Mouse (Mus musculus): ENCODE measurements around the gene Rgl3. TPM values are rescaled to one million over a fixed set of nuclear protein-coding genes. Genes with fewer than 3 reads are reported as not detected.

Gene Rgl3
- total and polyA plus RNA-seq, 2 experiments from 2014 or later, result 1.1 to 2.8 TPM

GRCm38 (mm10) chr9:21948790-21949189, 40.5 kb downstream of the Rgl3 start:
- no peaks in the 10 kb centered on the region for H3K9me3 ChIP-seq (ENCODE audit: low read length)
- no peak overlapping the region for H3K4me2 ChIP-seq (ENCODE audit: low read depth, low read length, poor library complexity, severe bottlenecking)
- H3K4me1 ChIP-seq (ENCODE audit: insufficient read depth, low read length), result no peaks in the 10 kb centered on the region
- H3K9ac ChIP-seq (replicated peaks; ENCODE audit: low read length, poor library complexity, severe bottlenecking), result no peak overlapping the region
- WGBS, result 59% methylated on average over 6 of the region's 6 CpGs
- H3K27ac ChIP-seq (ENCODE audit: low read depth, low read length), result no peak overlapping the region
- no peak overlapping the region for H3K4me3 ChIP-seq (ENCODE audit: low read depth, low read length)
- H3K36me3 ChIP-seq (ENCODE audit: insufficient read depth, low read length), result peaks cover 16% of the 10 kb centered on the region
- ATAC-seq (ENCODE audit: low FRiP score) (no peak), DNase-seq (ENCODE audit: low spot score) (no peak)
- H3K27me3 ChIP-seq (ENCODE audit: insufficient read depth, low read length), result no peaks in the 10 kb centered on the region
- TF ChIP-seq CTCF (IDR thresholded peaks at IDR 0.05), result no peak

DNA sequence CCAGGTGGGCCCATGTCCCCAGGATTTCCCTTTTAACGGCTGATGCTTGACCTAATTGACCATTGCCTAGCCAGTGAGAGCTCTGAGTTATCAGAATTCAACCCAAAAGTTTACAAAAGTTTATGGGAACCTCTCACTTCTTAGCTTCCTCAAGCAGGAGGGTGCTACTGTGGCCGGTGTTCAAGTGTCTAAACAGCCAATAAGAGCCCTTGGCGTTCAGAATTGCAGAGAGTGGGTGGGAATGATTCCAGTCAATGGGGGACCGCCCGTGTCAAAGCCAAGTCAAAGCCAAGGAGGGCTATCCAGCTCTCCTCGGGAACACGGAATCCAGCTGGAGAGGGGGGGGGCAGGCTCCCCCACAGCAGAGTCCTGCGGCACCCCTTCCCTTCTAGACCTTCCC, 41.1 kb downstream of the Rgl3 start:
- ATAC-seq (ENCODE audit: low FRiP score), result no peak
- DNase-seq (ENCODE audit: low spot score), result no peak

GRCm38 (mm10) chr9:21947540-21948130, 41.6 kb downstream of the Rgl3 start:
- DNase-seq (ENCODE audit: low spot score), result no peak

More for the DNA sequence above, 41.1 kb downstream of the Rgl3 start:
- H3K4me2 ChIP-seq (ENCODE audit: low read depth, low read length, poor library complexity, severe bottlenecking), result no peak overlapping the region
- no peaks in the 10 kb centered on the region for H3K9me3 ChIP-seq (ENCODE audit: low read length)
- H3K9ac ChIP-seq (replicated peaks; ENCODE audit: low read length, poor library complexity, severe bottlenecking), result no peak overlapping the region
- no peaks in the 10 kb centered on the region for H3K4me1 ChIP-seq (ENCODE audit: insufficient read depth, low read length)
- H3K4me3 ChIP-seq (ENCODE audit: low read depth, low read length), result no peak overlapping the region
- H3K27me3 ChIP-seq (ENCODE audit: insufficient read depth, low read length), result no peaks in the 10 kb centered on the region
- TF ChIP-seq CTCF (IDR thresholded peaks at IDR 0.05), result no peak
- peaks cover 16% of the 10 kb centered on the region for H3K36me3 ChIP-seq (ENCODE audit: insufficient read depth, low read length)
- 59% methylated on average over 8 of the region's 8 CpGs for WGBS
- H3K27ac ChIP-seq (ENCODE audit: low read depth, low read length), result no peak overlapping the region

GRCm38 (mm10) chr9:21944267-21944666, 45.0 kb downstream of the Rgl3 start:
- H3K27ac ChIP-seq (ENCODE audit: low read depth, low read length), result no peak overlapping the region
- DNase-seq (ENCODE audit: low spot score) (no peak), ATAC-seq (ENCODE audit: low FRiP score) (no peak)
- H3K9ac ChIP-seq (replicated peaks; ENCODE audit: low read length, poor library complexity, severe bottlenecking), result no peak overlapping the region
- no peaks in the 10 kb centered on the region for H3K4me1 ChIP-seq (ENCODE audit: insufficient read depth, low read length)
- H3K27me3 ChIP-seq (ENCODE audit: insufficient read depth, low read length), result no peaks in the 10 kb centered on the region
- peaks cover 34% of the 10 kb centered on the region for H3K36me3 ChIP-seq (ENCODE audit: insufficient read depth, low read length)
- no peak overlapping the region for H3K4me2 ChIP-seq (ENCODE audit: low read depth, low read length, poor library complexity, severe bottlenecking)
- H3K9me3 ChIP-seq (ENCODE audit: low read length), result no peaks in the 10 kb centered on the region
- 29% methylated on average over 23 of the region's 23 CpGs for WGBS
- no peak for TF ChIP-seq CTCF (IDR thresholded peaks at IDR 0.05)
- H3K4me3 ChIP-seq (ENCODE audit: low read depth, low read length), result no peak overlapping the region

More at GRCm38 (mm10) chr9:21947540-21948130, 41.6 kb downstream of the Rgl3 start:
- no peak for TF ChIP-seq CTCF (IDR thresholded peaks at IDR 0.05)
- no peaks in the 10 kb centered on the region for H3K4me1 ChIP-seq (ENCODE audit: insufficient read depth, low read length)
- no peaks in the 10 kb centered on the region for H3K9me3 ChIP-seq (ENCODE audit: low read length)
- H3K27ac ChIP-seq (ENCODE audit: low read depth, low read length), result no peak overlapping the region
- no peak overlapping the region for H3K4me2 ChIP-seq (ENCODE audit: low read depth, low read length, poor library complexity, severe bottlenecking)
- no peaks in the 10 kb centered on the region for H3K27me3 ChIP-seq (ENCODE audit: insufficient read depth, low read length)
- no peak for ATAC-seq (ENCODE audit: low FRiP score)
- 11% methylated on average over 25 of the region's 28 CpGs for WGBS
- no peak overlapping the region for H3K9ac ChIP-seq (replicated peaks; ENCODE audit: low read length, poor library complexity, severe bottlenecking)
- no peak overlapping the region for H3K4me3 ChIP-seq (ENCODE audit: low read depth, low read length)
- peaks cover 16% of the 10 kb centered on the region for H3K36me3 ChIP-seq (ENCODE audit: insufficient read depth, low read length)

DNA sequence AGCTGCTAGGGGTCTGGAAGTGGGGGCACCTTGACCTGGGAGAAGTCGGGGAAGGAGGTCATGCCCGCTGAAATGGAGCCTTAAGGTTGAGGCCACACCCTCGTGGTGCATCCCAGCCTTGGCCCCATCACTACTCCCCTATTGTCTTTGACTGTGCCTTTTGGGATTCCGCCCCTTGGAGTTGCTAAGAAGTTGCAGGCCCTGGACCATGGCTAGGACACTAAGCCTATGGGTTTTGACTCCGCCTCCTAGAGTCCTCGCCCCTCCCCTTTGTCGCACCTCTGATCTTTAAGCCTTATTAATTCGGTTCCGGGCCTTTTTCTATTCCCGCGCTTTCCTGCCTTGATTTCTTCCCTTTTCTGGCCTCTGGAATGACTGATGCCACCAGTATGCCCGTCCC, 45.6 kb downstream of the Rgl3 start:
- ATAC-seq (ENCODE audit: low FRiP score) (no peak), DNase-seq (ENCODE audit: low spot score) (no peak)
- no peaks in the 10 kb centered on the region for H3K9me3 ChIP-seq (ENCODE audit: low read length)
- no peak overlapping the region for H3K27ac ChIP-seq (ENCODE audit: low read depth, low read length)
- no peaks in the 10 kb centered on the region for H3K27me3 ChIP-seq (ENCODE audit: insufficient read depth, low read length)
- no peak overlapping the region for H3K4me3 ChIP-seq (ENCODE audit: low read depth, low read length)
- H3K9ac ChIP-seq (replicated peaks; ENCODE audit: low read length, poor library complexity, severe bottlenecking), result no peak overlapping the region
- H3K36me3 ChIP-seq (ENCODE audit: insufficient read depth, low read length), result peaks cover 33% of the 10 kb centered on the region
- H3K4me1 ChIP-seq (ENCODE audit: insufficient read depth, low read length), result peaks cover under 1% of the 10 kb centered on the region; the same call in 1 of the 2 replicates
- no peak overlapping the region for H3K4me2 ChIP-seq (ENCODE audit: low read depth, low read length, poor library complexity, severe bottlenecking)
- TF ChIP-seq CTCF (IDR thresholded peaks at IDR 0.05), result no peak
- 57% methylated on average over 12 of the region's 12 CpGs for WGBS

- H3K36me3 ChIP-seq (ENCODE audit: insufficient read depth, low read length), result peaks cover 29% of the 10 kb centered on the region
- WGBS, result 77% methylated on average over 8 of the region's 12 CpGs
Observed at GRCm38 (mm10) chr9:21943046-21943445, 46.2 kb downstream of the Rgl3 start.

More at GRCm38 (mm10) chr9:21943046-21943445, 46.2 kb downstream of the Rgl3 start:
- no peak overlapping the region for H3K4me3 ChIP-seq (ENCODE audit: low read depth, low read length)
- no peak for TF ChIP-seq CTCF (IDR thresholded peaks at IDR 0.05)
- ATAC-seq (ENCODE audit: low FRiP score) (no peak), DNase-seq (ENCODE audit: low spot score) (no peak)
- no peak overlapping the region for H3K9ac ChIP-seq (replicated peaks; ENCODE audit: low read length, poor library complexity, severe bottlenecking)
- H3K27me3 ChIP-seq (ENCODE audit: insufficient read depth, low read length), result no peaks in the 10 kb centered on the region
- H3K4me1 ChIP-seq (ENCODE audit: insufficient read depth, low read length), result peaks cover 6% of the 10 kb centered on the region; the same call in 1 of the 2 replicates
- H3K9me3 ChIP-seq (ENCODE audit: low read length), result no peaks in the 10 kb centered on the region
- no peak overlapping the region for H3K4me2 ChIP-seq (ENCODE audit: low read depth, low read length, poor library complexity, severe bottlenecking)
- H3K27ac ChIP-seq (ENCODE audit: low read depth, low read length), result no peak overlapping the region
